Mouse (Mus musculus): Measurements from ENCODE around the gene 1700028J19Rik. TPM values are rescaled to one million over a fixed set of nuclear protein-coding genes. Genes with fewer than 3 reads are reported as not detected.

The 1700028J19Rik gene
- 0.88 and 1.1 TPM in 2 replicates for polyA plus RNA-seq (2014; fragmentation: Nextera tagmentation; extraction: Ambion mirVana)

DNA sequence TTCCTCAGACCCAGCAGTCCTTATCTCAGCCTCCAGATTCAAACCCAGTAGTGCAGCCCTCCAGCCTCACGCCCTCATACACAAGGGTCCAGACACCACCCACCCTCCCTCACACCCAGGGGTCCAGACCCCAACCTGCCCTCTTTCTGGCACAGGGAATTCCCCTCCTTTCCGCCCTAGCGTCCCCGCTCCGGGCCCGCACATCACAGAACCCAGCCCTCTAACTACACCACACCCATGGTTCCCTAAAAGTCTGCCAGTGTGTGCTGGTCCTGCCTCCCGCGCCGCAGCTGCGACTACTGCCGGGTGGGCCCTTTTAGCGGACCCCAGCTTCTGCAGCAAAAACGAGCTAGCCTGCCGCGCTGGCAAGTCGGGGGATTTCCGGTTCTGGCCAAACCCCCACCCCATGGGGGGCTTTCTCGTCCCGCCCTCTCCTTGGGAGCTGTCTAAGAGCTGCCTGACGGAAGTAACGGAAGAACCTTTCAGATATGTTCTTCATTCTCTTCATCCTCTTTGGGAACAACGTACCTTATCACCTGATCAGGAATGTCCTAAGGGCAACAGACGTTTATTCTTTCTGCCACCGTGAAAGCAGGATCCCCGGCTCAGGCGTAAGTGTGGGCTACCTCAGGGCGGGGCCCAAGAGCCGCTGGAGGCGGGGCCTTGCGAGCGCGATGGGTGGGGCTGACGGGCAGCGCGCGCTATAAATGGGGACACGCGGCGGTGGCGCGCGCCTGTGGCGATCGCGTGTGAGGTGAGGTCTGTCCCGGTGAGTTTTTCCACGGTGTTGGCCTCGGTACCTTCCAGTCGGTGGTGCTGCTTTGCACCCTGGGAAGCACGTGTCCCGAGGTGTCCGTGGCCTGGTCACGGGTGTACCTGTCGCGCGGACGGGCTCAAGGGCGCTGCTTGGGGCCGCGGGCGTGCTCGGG lies at the start of gene 1700028J19Rik, which contains the start of gene 2410002F23Rik:
TSS of gene 1700028J19Rik (minus strand) at position 641 of the 929 bp plus-strand sequence.
TSS of gene 2410002F23Rik (plus strand) at position 668 of the 929 bp plus-strand sequence.
- peaks cover 5% of the 10 kb centered on the region; the same call in 1 of the 2 replicates for H3K4me1 ChIP-seq (ENCODE audit: control insufficient read depth, insufficient read depth, low read length)
- WGBS: under 1% methylated on average over 62 of the region's 62 CpGs
- H3K27ac ChIP-seq (replicated peaks; ENCODE audit: low read depth, low read length): peak within 1 kb of the TSS; percentile 89
- peak; percentile 86 for ATAC-seq (ENCODE audit: insufficient number of reproducible peaks, low FRiP score, low TSS enrichment, low read depth)
- peak; percentile 94 for DNase-seq (ENCODE audit: low spot score)
- no peaks in the 10 kb centered on the region for H3K27me3 ChIP-seq (ENCODE audit: control insufficient read depth, insufficient read depth, low read length)
- H3K9me3 ChIP-seq (ENCODE audit: control insufficient read depth, low read length): no peaks in the 10 kb centered on the region
- peak within 1 kb of the TSS; percentile 71 for H3K4me2 ChIP-seq (ENCODE audit: low read depth, severe bottlenecking)
- peaks cover 14% of the 10 kb centered on the region; the same call in 1 of the 2 replicates for H3K36me3 ChIP-seq (ENCODE audit: control insufficient read depth, insufficient read depth, low read length)
- peak within 1 kb of the TSS; percentile 96 for H3K9ac ChIP-seq (ENCODE audit: low read length)
- peak within 1 kb of the TSS; percentile 88 for H3K4me3 ChIP-seq (ENCODE audit: low read depth, low read length)

DNA sequence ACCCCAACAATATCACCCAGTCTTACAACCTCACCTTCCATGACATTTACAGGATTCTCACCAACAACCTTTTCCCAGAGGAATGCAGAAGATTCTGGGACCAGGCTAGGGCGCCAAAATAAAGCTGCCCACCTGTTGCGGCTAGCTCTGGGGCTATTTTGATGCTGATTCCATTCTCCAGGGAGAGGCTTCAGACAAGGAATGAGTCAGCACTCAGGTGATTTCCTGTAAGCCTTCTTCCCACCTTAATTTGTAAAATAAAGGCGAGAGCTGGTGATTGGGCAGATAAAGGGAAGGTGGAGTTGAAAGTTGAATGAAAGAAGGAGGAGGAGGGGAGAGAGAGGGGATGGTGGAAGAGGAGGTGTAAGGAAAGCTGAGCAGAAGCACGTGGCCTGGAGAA lies 44.9 kb upstream of the 1700028J19Rik start:
- no peaks in the 10 kb centered on the region for H3K36me3 ChIP-seq (ENCODE audit: control insufficient read depth, insufficient read depth, low read length)
- ATAC-seq (ENCODE audit: insufficient number of reproducible peaks, low FRiP score, low TSS enrichment, low read depth): no peak
- no peak for DNase-seq (ENCODE audit: low spot score)
- H3K9me3 ChIP-seq (ENCODE audit: control insufficient read depth, low read length): no peaks in the 10 kb centered on the region
- H3K27me3 ChIP-seq (ENCODE audit: control insufficient read depth, insufficient read depth, low read length): no peaks in the 10 kb centered on the region
- no peak overlapping the region for H3K27ac ChIP-seq (replicated peaks; ENCODE audit: low read depth, low read length)
- H3K4me1 ChIP-seq (ENCODE audit: control insufficient read depth, insufficient read depth, low read length): no peaks in the 10 kb centered on the region
- H3K4me3 ChIP-seq (ENCODE audit: low read depth, low read length): no peak overlapping the region
- no peak overlapping the region for H3K4me2 ChIP-seq (ENCODE audit: low read depth, severe bottlenecking)
- H3K9ac ChIP-seq (ENCODE audit: low read length): no peak overlapping the region
- WGBS: 57% methylated on average over 4 of the region's 4 CpGs

DNA sequence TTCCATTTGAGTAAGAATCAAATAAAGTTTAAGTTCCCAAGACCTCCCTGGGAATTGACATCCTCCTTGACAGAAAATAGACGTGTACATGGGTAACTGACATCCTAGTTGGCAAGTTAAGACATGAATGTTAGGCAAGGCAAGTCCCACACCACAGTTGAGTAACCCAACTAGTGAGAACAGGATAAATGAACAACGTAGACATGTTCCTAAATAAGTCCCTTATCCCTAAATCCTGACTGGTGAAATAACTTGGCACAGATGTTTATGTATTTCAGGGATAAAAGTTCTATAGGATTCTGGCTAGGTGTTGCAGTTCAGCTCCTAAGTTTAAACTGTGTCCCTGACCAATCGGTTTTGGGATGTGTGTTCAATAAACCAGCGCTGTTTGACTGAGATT lies 44.5 kb upstream of the 1700028J19Rik start:
- ATAC-seq (ENCODE audit: insufficient number of reproducible peaks, low FRiP score, low TSS enrichment, low read depth) (no peak), DNase-seq (ENCODE audit: low spot score) (no peak)
- H3K9ac ChIP-seq (ENCODE audit: low read length): no peak overlapping the region

DNA sequence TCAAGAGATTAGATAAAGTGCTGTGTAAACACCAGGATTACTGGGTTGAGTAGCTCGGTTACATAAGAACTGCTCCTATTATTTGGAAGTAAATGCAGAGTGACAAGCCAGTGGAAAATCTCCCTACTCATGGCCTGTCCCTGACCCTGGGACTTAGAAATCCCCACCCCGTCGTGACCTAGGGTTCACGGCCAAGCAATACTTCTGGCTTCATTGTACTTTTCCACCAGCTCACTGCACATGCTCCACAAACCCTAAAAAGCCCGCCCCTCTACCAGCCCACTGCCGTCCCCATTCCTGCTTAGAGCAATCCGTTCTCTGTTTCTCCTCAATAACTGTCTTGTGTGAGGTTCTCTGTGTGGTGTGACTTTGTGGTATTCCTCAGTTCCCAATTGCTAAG lies 41.3 kb upstream of the 1700028J19Rik start:
- DNase-seq (ENCODE audit: low spot score) (no peak), ATAC-seq (ENCODE audit: insufficient number of reproducible peaks, low FRiP score, low TSS enrichment, low read depth) (no peak)
- Histone ChIP-seq H3K9me3 (ENCODE audit: control insufficient read depth, low read length) (no peaks in the 10 kb centered on the region), H3K9ac (ENCODE audit: low read length) (no peak overlapping the region), H3K27ac (replicated peaks; ENCODE audit: low read depth, low read length) (no peak overlapping the region), H3K4me3 (ENCODE audit: low read depth, low read length) (no peak overlapping the region), H3K36me3 (ENCODE audit: control insufficient read depth, insufficient read depth, low read length) (no peaks in the 10 kb centered on the region), H3K4me2 (ENCODE audit: low read depth, severe bottlenecking) (no peak overlapping the region), H3K27me3 (ENCODE audit: control insufficient read depth, insufficient read depth, low read length) (no peaks in the 10 kb centered on the region), H3K4me1 (ENCODE audit: control insufficient read depth, insufficient read depth, low read length) (no peaks in the 10 kb centered on the region)
- 77% methylated on average over 7 of the region's 7 CpGs for WGBS

More for the DNA sequence above, 44.5 kb upstream of the 1700028J19Rik start:
- no peaks in the 10 kb centered on the region for H3K27me3 ChIP-seq (ENCODE audit: control insufficient read depth, insufficient read depth, low read length)
- H3K9me3 ChIP-seq (ENCODE audit: control insufficient read depth, low read length): no peaks in the 10 kb centered on the region
- WGBS: 83% methylated on average over 4 of the region's 4 CpGs
- no peak overlapping the region for H3K4me2 ChIP-seq (ENCODE audit: low read depth, severe bottlenecking)
- no peaks in the 10 kb centered on the region for H3K36me3 ChIP-seq (ENCODE audit: control insufficient read depth, insufficient read depth, low read length)
- H3K4me3 ChIP-seq (ENCODE audit: low read depth, low read length): no peak overlapping the region
- no peaks in the 10 kb centered on the region for H3K4me1 ChIP-seq (ENCODE audit: control insufficient read depth, insufficient read depth, low read length)
- H3K27ac ChIP-seq (replicated peaks; ENCODE audit: low read depth, low read length): no peak overlapping the region

DNA sequence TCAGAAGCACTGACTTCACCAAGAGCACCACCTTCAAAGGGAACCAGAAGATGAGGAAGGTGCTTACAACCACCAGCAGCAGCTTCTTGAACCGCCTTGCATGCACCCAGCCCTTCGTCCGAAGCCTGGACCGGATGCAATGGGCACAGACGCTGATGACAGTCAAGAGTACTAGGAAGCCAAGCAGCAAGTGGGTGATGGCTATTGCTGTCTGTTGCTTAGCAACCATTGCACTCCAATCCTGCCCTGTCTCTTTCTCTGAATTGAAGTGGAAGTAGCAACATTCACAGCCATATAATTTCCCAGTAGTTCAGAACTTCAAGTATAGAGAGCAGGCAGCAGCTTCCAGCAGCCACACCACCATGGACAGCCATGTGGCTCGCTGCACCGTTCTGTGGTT lies 35.1 kb upstream of the 1700028J19Rik start:
- 89% methylated on average over 7 of the region's 7 CpGs for WGBS
- ATAC-seq (ENCODE audit: insufficient number of reproducible peaks, low FRiP score, low TSS enrichment, low read depth) (no peak), DNase-seq (ENCODE audit: low spot score) (no peak)
- Histone ChIP-seq H3K27ac (replicated peaks; ENCODE audit: low read depth, low read length) (no peak overlapping the region), H3K4me3 (ENCODE audit: low read depth, low read length) (no peak overlapping the region), H3K9ac (ENCODE audit: low read length) (no peak overlapping the region), H3K4me2 (ENCODE audit: low read depth, severe bottlenecking) (no peak overlapping the region), H3K9me3 (ENCODE audit: control insufficient read depth, low read length) (no peaks in the 10 kb centered on the region), H3K4me1 (ENCODE audit: control insufficient read depth, insufficient read depth, low read length) (no peaks in the 10 kb centered on the region), H3K27me3 (ENCODE audit: control insufficient read depth, insufficient read depth, low read length) (no peaks in the 10 kb centered on the region), H3K36me3 (ENCODE audit: control insufficient read depth, insufficient read depth, low read length) (no peaks in the 10 kb centered on the region)

DNA sequence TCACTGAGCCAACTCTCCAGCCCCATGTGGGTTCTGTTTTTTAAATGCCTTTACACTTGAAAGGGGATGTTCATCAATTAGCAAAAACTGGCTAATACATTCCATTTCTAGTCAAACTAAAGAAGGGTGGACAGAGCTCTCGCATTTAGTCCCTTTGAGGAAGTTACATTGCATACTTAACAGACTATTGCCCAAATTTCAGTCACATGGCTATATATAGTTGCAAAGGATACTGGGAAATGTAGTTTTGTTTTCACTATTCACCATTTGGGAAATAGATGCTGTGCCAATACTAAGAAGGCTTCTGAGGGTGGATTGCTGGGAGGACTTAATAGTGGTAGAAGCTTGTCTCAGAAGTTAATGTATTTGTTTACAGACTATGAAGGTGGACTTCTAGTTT lies 34.5 kb upstream of the 1700028J19Rik start:
- no peak overlapping the region for H3K4me2 ChIP-seq (ENCODE audit: low read depth, severe bottlenecking)
- no peak overlapping the region for H3K27ac ChIP-seq (replicated peaks; ENCODE audit: low read depth, low read length)
- H3K27me3 ChIP-seq (ENCODE audit: control insufficient read depth, insufficient read depth, low read length): no peaks in the 10 kb centered on the region
- H3K4me1 ChIP-seq (ENCODE audit: control insufficient read depth, insufficient read depth, low read length): no peaks in the 10 kb centered on the region
- no peak overlapping the region for H3K9ac ChIP-seq (ENCODE audit: low read length)
- WGBS: 66% methylated on average over 1 of the region's 1 CpGs
- H3K4me3 ChIP-seq (ENCODE audit: low read depth, low read length): no peak overlapping the region
- H3K36me3 ChIP-seq (ENCODE audit: control insufficient read depth, insufficient read depth, low read length): no peaks in the 10 kb centered on the region
- no peaks in the 10 kb centered on the region for H3K9me3 ChIP-seq (ENCODE audit: control insufficient read depth, low read length)
- DNase-seq (ENCODE audit: low spot score) (no peak), ATAC-seq (ENCODE audit: insufficient number of reproducible peaks, low FRiP score, low TSS enrichment, low read depth) (no peak)

DNA sequence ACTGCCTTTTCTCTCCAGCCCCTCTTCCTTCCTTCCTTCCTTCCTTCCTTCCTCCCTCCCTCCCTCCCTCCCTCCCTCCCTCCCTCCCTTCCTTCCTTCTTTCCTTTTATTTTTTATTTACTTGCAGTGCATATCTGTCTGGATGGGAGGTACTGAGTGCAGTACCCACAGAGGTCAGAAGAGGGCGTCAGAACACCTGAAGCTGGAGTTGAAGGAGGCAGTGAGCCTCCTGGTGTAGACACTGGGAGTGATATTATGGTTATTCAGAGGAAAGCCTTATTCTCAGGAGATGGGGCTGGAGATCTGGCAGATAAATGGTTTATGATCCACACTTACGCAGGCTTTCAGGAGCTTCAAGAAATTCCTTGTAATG lies 30.7 kb upstream of the 1700028J19Rik start:
- Histone ChIP-seq H3K27me3 (ENCODE audit: control insufficient read depth, insufficient read depth, low read length) (peaks cover 3% of the 10 kb centered on the region; the same call in 1 of the 2 replicates), H3K4me1 (ENCODE audit: control insufficient read depth, insufficient read depth, low read length) (no peaks in the 10 kb centered on the region), H3K27ac (replicated peaks; ENCODE audit: low read depth, low read length) (no peak overlapping the region), H3K9me3 (ENCODE audit: control insufficient read depth, low read length) (no peaks in the 10 kb centered on the region), H3K4me3 (ENCODE audit: low read depth, low read length) (no peak overlapping the region), H3K36me3 (ENCODE audit: control insufficient read depth, insufficient read depth, low read length) (no peaks in the 10 kb centered on the region), H3K4me2 (ENCODE audit: low read depth, severe bottlenecking) (no peak overlapping the region), H3K9ac (ENCODE audit: low read length) (no peak overlapping the region)
- 44% methylated on average over 2 of the region's 2 CpGs for WGBS
- DNase-seq (ENCODE audit: low spot score) (peak; percentile 66), ATAC-seq (ENCODE audit: insufficient number of reproducible peaks, low FRiP score, low TSS enrichment, low read depth) (no peak)

DNA sequence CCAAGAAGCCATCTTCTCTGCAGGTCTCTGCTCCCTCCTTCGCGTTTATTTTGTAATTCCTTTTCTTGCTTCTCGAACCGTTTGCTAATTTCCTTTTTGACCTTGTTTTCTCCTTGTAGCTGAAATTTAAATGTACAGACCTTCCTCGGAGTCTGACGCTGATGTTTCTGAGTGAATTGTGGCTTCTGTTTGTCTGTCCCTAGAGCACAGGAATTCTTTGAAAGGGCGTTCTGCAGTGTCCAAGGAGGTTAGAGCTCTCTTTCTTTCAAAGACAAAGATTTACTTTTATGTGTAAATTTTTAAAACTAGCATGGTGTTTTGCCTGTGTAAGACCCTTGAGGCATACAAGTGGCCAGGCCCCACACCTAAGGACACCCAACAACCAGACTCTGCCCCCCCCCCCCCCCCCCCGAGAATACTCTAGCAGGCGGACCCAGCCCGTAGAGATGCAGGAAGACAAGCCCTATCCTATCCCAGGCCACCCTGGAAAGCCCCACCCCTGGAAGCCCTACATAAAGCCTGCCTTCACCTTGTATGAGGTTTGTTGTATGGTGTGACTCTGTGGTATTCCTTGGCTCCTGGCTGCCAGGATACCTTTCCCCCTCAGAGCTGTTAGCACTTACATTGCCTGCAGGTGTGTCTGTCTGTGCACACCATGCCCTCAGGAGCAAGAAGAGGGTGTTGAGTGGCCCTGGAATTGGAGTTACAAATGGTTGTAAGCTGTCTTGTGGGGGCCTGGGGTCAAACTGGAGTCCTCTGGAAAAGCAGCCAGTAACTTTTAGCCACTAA lies 30.2 kb upstream of the 1700028J19Rik start:
- DNase-seq (ENCODE audit: low spot score): no peak
- peaks cover 3% of the 10 kb centered on the region; the same call in 1 of the 2 replicates for H3K27me3 ChIP-seq (ENCODE audit: control insufficient read depth, insufficient read depth, low read length)
- H3K4me3 ChIP-seq (ENCODE audit: low read depth, low read length): no peak overlapping the region
- H3K4me1 ChIP-seq (ENCODE audit: control insufficient read depth, insufficient read depth, low read length): no peaks in the 10 kb centered on the region
- 75% methylated on average over 10 of the region's 10 CpGs for WGBS
- H3K36me3 ChIP-seq (ENCODE audit: control insufficient read depth, insufficient read depth, low read length): no peaks in the 10 kb centered on the region
- H3K9ac ChIP-seq (ENCODE audit: low read length): no peak overlapping the region
- H3K4me2 ChIP-seq (ENCODE audit: low read depth, severe bottlenecking): no peak overlapping the region
- H3K9me3 ChIP-seq (ENCODE audit: control insufficient read depth, low read length): no peaks in the 10 kb centered on the region
- no peak overlapping the region for H3K27ac ChIP-seq (replicated peaks; ENCODE audit: low read depth, low read length)
- no peak for ATAC-seq (ENCODE audit: insufficient number of reproducible peaks, low FRiP score, low TSS enrichment, low read depth)

Measured in limb, embryonic 11.5 days (tissue).